Mouse (Mus musculus) midbrain, embryonic 10.5 days (tissue): ENCODE results near the gene Speg. TPM values are rescaled to one million over a fixed set of nuclear protein-coding genes. Genes with fewer than 3 reads are reported as not detected.

Experiments
- DNase-seq: peaks from one replicate; pipeline ENCODE4 v3.0.0-alpha.2; 2017; ENCODE audit warnings: low spot score
- H3K27ac ChIP-seq: fragments of 300-500 bp; sonication (generic); replicated peaks from 2 replicates; pipeline ENCODE4 v1.5.1; 2016; ENCODE audit warnings: mild to moderate bottlenecking
- H3K27me3 ChIP-seq: fragments of 300-500 bp; sonication (generic); 2 replicates; pipeline ENCODE4 v1.6.1; 2016; ENCODE audit warnings: low read depth, mild to moderate bottlenecking; ENCODE audit not compliant: poor library complexity, severe bottlenecking
- H3K36me3 ChIP-seq: fragments of 300-500 bp; sonication (generic); 2 replicates; pipeline ENCODE4 v1.6.1; 2016; ENCODE audit warnings: mild to moderate bottlenecking, moderate library complexity
- H3K4me1 ChIP-seq: fragments of 300-500 bp; sonication (generic); 2 replicates; pipeline ENCODE4 v1.6.1; 2016
- H3K4me3 ChIP-seq: fragments of 300-500 bp; sonication (generic); 2 replicates; pipeline ENCODE4 v1.5.1; 2016; ENCODE audit warnings: mild to moderate bottlenecking, moderate library complexity
- H3K9me3 ChIP-seq: fragments of 300-500 bp; sonication (generic); replicated peaks from 2 replicates; pipeline ENCODE4 v1.6.1; 2016; ENCODE audit warnings: mild to moderate bottlenecking
- WGBS: fragments of 180-500 bp; shearing (Covaris S2); methylation state at CpG from one replicate; pipeline ENCODE4 v1.1.7; 2016; 5-methylcytosine and 5-hydroxymethylcytosine counted together
- polyA plus RNA-seq: library from polyadenylated mRNA; unstranded; fragments of >200 nt; fragmentation: Nextera tagmentation; extraction: Ambion mirVana; gene quantifications from 2 replicates; pipeline ENCODE4 v1.2.1, GENCODE M21; 2016

The Speg gene
- polyA plus RNA-seq, 1 experiment from 2014 or later: 26.9 TPM

DNA sequence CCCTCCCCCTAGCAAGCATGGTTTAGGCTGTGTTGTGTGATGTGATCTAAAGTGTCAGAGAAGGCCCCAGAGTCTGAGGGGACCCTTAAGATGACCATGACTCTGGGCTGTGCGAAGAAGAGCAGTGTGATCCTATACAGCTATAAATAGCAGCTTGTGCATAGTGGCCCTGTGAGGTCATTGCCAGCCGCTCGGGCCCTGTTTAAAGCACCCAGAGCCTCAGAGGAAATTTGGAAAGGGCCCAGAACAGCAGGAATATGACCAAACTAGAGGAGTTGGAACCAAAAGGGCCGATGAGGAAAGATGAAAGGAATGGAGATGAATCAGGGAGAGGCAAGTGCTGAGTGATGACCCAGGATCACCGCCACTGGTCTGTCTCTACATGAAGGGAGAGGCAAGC lies 27.8 kb upstream of the Speg start:
- no peak for DNase-seq
- no peaks in the 10 kb centered on the region for H3K9me3 ChIP-seq
- no peak overlapping the region for H3K4me3 ChIP-seq
- peaks cover 14% of the 10 kb centered on the region for H3K27me3 ChIP-seq
- H3K27ac ChIP-seq: no peak overlapping the region
- no peaks in the 10 kb centered on the region for H3K36me3 ChIP-seq
- 85% methylated on average over 5 of the region's 5 CpGs for WGBS
- H3K4me1 ChIP-seq: peaks cover 41% of the 10 kb centered on the region

- 37% methylated on average over 5 of the region's 5 CpGs for WGBS
- H3K4me1 ChIP-seq: peaks cover 26% of the 10 kb centered on the region
- no peak overlapping the region for H3K4me3 ChIP-seq
- peaks cover 13% of the 10 kb centered on the region for H3K27me3 ChIP-seq
- no peak for DNase-seq
- H3K36me3 ChIP-seq: no peaks in the 10 kb centered on the region
- no peak overlapping the region for H3K27ac ChIP-seq
- H3K9me3 ChIP-seq: no peaks in the 10 kb centered on the region
Observed at GRCm38 (mm10) chr1:75349275-75349674, 25.8 kb upstream of the Speg start.

GRCm38 (mm10) chr1:75357261-75357660 lies 17.8 kb upstream of the Speg start:
- H3K4me1 ChIP-seq: peaks cover 22% of the 10 kb centered on the region
- 86% methylated on average over 7 of the region's 7 CpGs for WGBS
- peaks cover 56% of the 10 kb centered on the region for H3K27me3 ChIP-seq
- no peaks in the 10 kb centered on the region for H3K36me3 ChIP-seq
- no peak overlapping the region for H3K4me3 ChIP-seq
- DNase-seq: no peak
- no peak overlapping the region for H3K27ac ChIP-seq
- H3K9me3 ChIP-seq: no peaks in the 10 kb centered on the region

DNA sequence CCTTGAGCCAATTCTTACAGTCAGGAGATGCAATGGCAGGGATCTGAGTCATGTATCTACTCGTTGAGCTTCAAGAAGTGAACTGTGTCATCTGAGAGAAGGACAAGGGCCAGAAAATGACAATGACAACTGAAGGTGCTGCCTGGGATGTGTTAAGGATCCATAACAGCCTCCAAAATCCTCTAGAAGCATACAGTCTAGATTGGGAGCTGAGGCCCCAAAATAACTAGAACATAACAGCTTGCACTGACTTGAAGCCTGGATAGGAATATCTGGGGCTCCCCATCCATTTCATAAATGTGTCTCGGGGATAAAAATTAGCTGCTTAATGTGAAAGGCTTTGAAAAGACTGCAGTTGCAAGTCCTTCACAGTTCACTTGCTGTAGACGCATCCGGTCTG lies 17.1 kb upstream of the Speg start:
- Histone ChIP-seq H3K9me3 (no peaks in the 10 kb centered on the region), H3K4me1 (peaks cover 22% of the 10 kb centered on the region), H3K36me3 (no peaks in the 10 kb centered on the region), H3K27me3 (peaks cover 63% of the 10 kb centered on the region), H3K4me3 (no peak overlapping the region), H3K27ac (no peak overlapping the region)
- no peak for DNase-seq
- WGBS: 93% methylated on average over 4 of the region's 4 CpGs

DNA sequence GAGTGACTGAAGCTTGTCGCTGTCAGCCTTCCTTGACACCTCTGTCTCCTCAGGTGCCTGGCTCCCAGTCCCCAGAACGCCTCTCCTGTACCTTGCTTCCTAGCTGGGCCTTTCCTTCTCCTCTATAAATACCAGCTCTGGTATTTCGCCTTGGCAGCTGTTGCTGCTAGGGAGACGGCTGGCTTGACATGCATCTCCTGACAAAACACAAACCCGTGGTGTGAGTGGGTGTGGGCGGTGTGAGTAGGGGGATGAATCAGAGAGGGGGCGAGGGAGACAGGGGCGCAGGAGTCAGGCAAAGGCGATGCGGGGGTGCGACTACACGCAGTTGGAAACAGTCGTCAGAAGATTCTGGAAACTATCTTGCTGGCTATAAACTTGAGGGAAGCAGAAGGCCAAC lies 15.8 kb upstream of the Speg start:
- no peaks in the 10 kb centered on the region for H3K9me3 ChIP-seq
- peaks cover 22% of the 10 kb centered on the region for H3K4me1 ChIP-seq
- H3K27ac ChIP-seq: no peak overlapping the region
- H3K27me3 ChIP-seq: peaks cover 67% of the 10 kb centered on the region
- no peak for DNase-seq
- WGBS: 81% methylated on average over 13 of the region's 13 CpGs
- no peaks in the 10 kb centered on the region for H3K36me3 ChIP-seq
- H3K4me3 ChIP-seq: no peak overlapping the region

GRCm38 (mm10) chr1:75360112-75361031 lies 14.7 kb upstream of the Speg start, which contains the start of gene Des:
Gene Des, plus strand, starts transcription at chr1:75360329.
- peak within 1 kb of the TSS; percentile 46; the same call in 1 of the 2 replicates for H3K27ac ChIP-seq

GRCm38 (mm10) chr1:75361123-75361522 lies 14.0 kb upstream of the Speg start:
- H3K9me3 ChIP-seq: no peaks in the 10 kb centered on the region
- no peaks in the 10 kb centered on the region for H3K36me3 ChIP-seq
- 45% methylated on average over 4 of the region's 4 CpGs for WGBS
- H3K4me1 ChIP-seq: peaks cover 22% of the 10 kb centered on the region
- H3K27ac ChIP-seq: no peak overlapping the region
- peaks cover 73% of the 10 kb centered on the region for H3K27me3 ChIP-seq
- H3K4me3 ChIP-seq: peak overlapping the region; percentile 51
- DNase-seq: no peak

More at GRCm38 (mm10) chr1:75360112-75361031, 14.7 kb upstream of the Speg start, which contains the start of gene Des:
- peaks cover 73% of the 10 kb centered on the region for H3K27me3 ChIP-seq
- DNase-seq: peak; percentile 46
- peak within 1 kb of the TSS; percentile 51 for H3K4me3 ChIP-seq
- peaks cover 22% of the 10 kb centered on the region for H3K4me1 ChIP-seq
- H3K36me3 ChIP-seq: no peaks in the 10 kb centered on the region
- 1% methylated on average over 78 of the region's 80 CpGs for WGBS
- H3K9me3 ChIP-seq: no peaks in the 10 kb centered on the region

DNA sequence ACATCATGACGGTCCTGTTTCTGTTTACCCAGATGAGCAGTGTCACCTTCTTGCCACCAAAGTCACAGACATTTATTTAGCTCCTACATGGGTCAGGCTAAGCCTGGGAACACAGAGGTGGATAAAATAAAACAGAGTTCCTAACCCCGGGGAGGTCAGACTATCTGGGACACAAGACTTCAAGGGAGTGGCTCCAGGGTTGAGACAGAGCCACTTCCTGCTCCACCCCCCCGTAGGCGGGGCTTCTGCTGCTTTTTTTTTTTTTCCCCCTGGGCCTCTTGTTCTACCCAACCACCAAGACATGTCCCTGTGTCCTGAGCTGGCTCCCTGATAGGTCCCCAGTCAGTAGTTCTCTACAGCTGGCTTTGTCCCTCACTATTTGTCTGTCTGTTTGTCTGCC lies 13.3 kb upstream of the Speg start:
- Histone ChIP-seq H3K27me3 (peaks cover 73% of the 10 kb centered on the region), H3K4me3 (no peak overlapping the region), H3K9me3 (no peaks in the 10 kb centered on the region), H3K27ac (no peak overlapping the region), H3K36me3 (no peaks in the 10 kb centered on the region), H3K4me1 (peaks cover 22% of the 10 kb centered on the region)
- WGBS: 29% methylated on average over 4 of the region's 4 CpGs
- DNase-seq: no peak

DNA sequence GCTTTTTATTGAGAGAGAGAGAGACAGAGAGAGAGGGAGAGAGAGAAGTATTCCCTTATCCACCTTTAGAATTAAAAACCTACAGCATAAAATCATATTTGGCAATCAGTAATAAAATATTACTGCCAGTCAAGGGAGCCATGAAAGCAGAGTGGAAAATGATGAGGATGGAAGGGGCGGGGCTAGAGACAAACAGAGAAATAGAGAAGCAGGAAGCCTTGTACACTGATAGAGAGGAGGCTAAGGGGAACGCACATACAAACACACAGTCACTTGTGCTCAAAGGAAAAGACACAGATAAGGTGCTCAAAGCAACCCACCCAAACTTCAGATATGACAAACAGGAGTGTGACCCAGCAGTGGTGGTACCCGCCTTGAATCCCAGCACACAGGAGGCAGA lies 11.2 kb upstream of the Speg start:
- peaks cover 55% of the 10 kb centered on the region for H3K27me3 ChIP-seq
- no peak for DNase-seq
- H3K4me1 ChIP-seq: peaks cover 22% of the 10 kb centered on the region
- H3K4me3 ChIP-seq: no peak overlapping the region
- H3K36me3 ChIP-seq: no peaks in the 10 kb centered on the region
- 89% methylated on average over 3 of the region's 3 CpGs for WGBS
- H3K9me3 ChIP-seq: no peaks in the 10 kb centered on the region
- H3K27ac ChIP-seq: no peak overlapping the region

DNA sequence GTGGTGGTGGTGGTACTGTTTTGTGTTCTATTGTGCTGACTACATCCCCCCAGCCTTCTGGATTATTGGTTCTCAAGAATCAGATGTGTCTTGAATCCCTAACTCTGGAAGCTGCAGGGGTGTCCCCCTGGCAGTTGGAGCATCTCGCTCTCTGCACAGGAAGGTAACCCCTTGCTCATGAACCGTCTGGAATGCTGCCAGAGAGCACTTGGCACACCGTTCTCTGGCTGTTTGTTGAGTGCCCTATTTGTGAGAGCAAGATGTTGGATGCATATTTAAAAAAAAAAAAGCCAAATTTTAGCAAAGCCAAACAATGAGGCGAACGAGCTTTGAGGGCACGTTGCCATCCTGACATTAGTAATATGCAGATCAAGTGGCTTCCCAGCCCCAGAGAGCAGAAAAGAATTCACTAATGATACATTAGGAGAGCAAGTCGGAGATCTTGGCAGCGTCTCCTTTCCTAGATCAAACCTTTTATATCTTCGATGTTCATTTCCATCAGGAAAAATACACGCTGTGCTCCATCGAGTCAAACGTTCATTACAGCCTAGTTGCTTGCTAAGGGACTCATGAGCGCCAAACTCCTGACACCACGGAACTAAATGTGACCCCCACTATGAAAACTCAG lies 9.5 kb upstream of the Speg start:
- Histone ChIP-seq H3K27ac (no peak overlapping the region), H3K4me3 (no peak overlapping the region), H3K27me3 (peaks cover 49% of the 10 kb centered on the region), H3K9me3 (no peaks in the 10 kb centered on the region), H3K36me3 (no peaks in the 10 kb centered on the region), H3K4me1 (peaks cover 22% of the 10 kb centered on the region)
- no peak for DNase-seq
- 91% methylated on average over 14 of the region's 14 CpGs for WGBS

DNA sequence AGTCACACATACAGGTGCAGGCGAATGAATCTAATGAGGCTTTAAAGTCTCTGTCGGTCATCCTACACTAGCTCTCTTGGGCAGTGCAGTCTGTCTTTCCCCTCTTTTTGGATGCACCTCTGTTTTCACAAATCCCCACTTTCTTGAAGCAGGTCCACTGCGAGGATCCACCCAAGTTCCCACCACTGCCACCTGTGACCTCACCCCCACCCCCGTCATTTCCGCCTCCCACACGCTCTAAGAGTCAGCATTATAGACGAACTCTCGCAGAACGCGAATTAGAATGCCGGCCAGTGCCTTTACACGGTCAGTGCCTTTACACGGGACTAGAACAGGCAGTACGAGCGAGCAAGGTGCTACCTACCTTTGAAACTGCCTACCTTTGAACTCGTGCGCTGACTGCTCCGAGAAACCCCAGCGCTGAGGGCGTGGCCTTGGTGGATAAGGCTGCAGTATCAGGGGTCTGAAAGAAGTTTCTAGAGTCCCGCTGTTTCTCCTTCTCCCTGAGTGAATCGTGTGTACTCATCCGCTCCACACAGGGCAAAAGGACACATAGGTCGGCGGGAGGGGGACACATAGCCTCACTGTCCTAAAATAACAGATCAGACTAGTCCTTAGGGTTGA lies 5.6 kb upstream of the Speg start:
- WGBS: 51% methylated on average over 25 of the region's 25 CpGs
- Histone ChIP-seq H3K9me3 (no peaks in the 10 kb centered on the region), H3K36me3 (no peaks in the 10 kb centered on the region), H3K27me3 (peaks cover 34% of the 10 kb centered on the region), H3K27ac (no peak overlapping the region), H3K4me1 (peaks cover 31% of the 10 kb centered on the region), H3K4me3 (no peak overlapping the region)
- no peak for DNase-seq

- no peak overlapping the region; the same call in 1 of the 2 replicates for H3K27ac ChIP-seq
- DNase-seq: no peak
- H3K9me3 ChIP-seq: no peaks in the 10 kb centered on the region
- H3K4me1 ChIP-seq: peaks cover 38% of the 10 kb centered on the region
- peaks cover 35% of the 10 kb centered on the region for H3K27me3 ChIP-seq
- 54% methylated on average over 13 of the region's 13 CpGs for WGBS
- H3K4me3 ChIP-seq: no peak overlapping the region
- no peaks in the 10 kb centered on the region for H3K36me3 ChIP-seq
Observed at GRCm38 (mm10) chr1:75369984-75370660, 5.0 kb upstream of the Speg start.
